Mouse (Mus musculus) lung, embryonic 14.5 days (tissue): ENCODE results near the gene Fanca. TPM values are rescaled to one million over a fixed set of nuclear protein-coding genes. Genes with fewer than 3 reads are reported as not detected.
A peak's percentile ranks its signal among the peaks of the same experiment; 100 is the strongest.
"Not testable (repeated sequence)": the region's sequence is repeated elsewhere in the genome, so short reads cannot be mapped to it uniquely, and the experiment has no call there.

Experiments
- ATAC-seq: fragments of 200-750 bp; cut with Nextera tagmentation; 2 replicates; pipeline ENCODE4 v1.8.0; 2017; ENCODE audit warnings: mild to moderate bottlenecking, moderate TSS enrichment, moderate library complexity; ENCODE audit not compliant: insufficient read depth
- DNase-seq: peaks from one replicate; pipeline ENCODE4 v3.0.0-alpha.2; 2015
- H3K27ac ChIP-seq: fragments of 300-500 bp; sonication (generic); 2 replicates; pipeline ENCODE4 v1.5.1; 2014; ENCODE audit warnings: low read depth, mild to moderate bottlenecking, moderate library complexity
- H3K27me3 ChIP-seq: fragments of 300-500 bp; sonication (generic); 2 replicates; pipeline ENCODE4 v1.6.1; 2014; ENCODE audit warnings: low read length, control low read depth; ENCODE audit not compliant: insufficient read depth
- H3K36me3 ChIP-seq: fragments of 300-500 bp; sonication (generic); 2 replicates; pipeline ENCODE4 v1.6.1; 2014; ENCODE audit warnings: control low read depth; ENCODE audit not compliant: insufficient read depth
- H3K4me1 ChIP-seq: fragments of 300-500 bp; sonication (generic); 2 replicates; pipeline ENCODE4 v1.6.1; 2014; ENCODE audit warnings: antibody characterized with exemption, control low read depth; ENCODE audit not compliant: insufficient read depth
- H3K4me2 ChIP-seq: fragments of 300-500 bp; sonication (generic); 2 replicates; pipeline ENCODE4 v1.6.1; 2014; ENCODE audit warnings: mild to moderate bottlenecking
- H3K4me3 ChIP-seq: fragments of 300-500 bp; sonication (generic); 2 replicates; pipeline ENCODE4 v1.5.1; 2014; ENCODE audit warnings: low read depth, low read length
- H3K9ac ChIP-seq: fragments of 300-500 bp; sonication (generic); 2 replicates; pipeline ENCODE4 v1.6.1; 2014
- H3K9me3 ChIP-seq: fragments of 300-500 bp; sonication (generic); 2 replicates; pipeline ENCODE4 v1.6.1; 2016; ENCODE audit warnings: low read depth, low read length, control low read depth
- CTCF ChIP-seq: IDR thresholded peaks from 2 replicates; pipeline ENCODE4 v1.5.1; 2016; ENCODE audit warnings: antibody characterized with exemption, low read depth
- WGBS: fragments of 180-500 bp; shearing (Covaris S2); extraction: QIAGEN DNeasy Blood & Tissue Kit; methylation state at CpG from one replicate; pipeline ENCODE4 v1.1.7; 2014; 5-methylcytosine and 5-hydroxymethylcytosine counted together
- polyA plus RNA-seq: library from polyadenylated mRNA; unstranded; fragments of >200 nt; fragmentation: Nextera tagmentation; extraction: Ambion mirVana; gene quantifications from 2 replicates; pipeline ENCODE4 v1.2.1, GENCODE M21; 2014

Gene Fanca
- polyA plus RNA-seq, 1 experiment from 2014 or later = 41.6 TPM

DNA sequence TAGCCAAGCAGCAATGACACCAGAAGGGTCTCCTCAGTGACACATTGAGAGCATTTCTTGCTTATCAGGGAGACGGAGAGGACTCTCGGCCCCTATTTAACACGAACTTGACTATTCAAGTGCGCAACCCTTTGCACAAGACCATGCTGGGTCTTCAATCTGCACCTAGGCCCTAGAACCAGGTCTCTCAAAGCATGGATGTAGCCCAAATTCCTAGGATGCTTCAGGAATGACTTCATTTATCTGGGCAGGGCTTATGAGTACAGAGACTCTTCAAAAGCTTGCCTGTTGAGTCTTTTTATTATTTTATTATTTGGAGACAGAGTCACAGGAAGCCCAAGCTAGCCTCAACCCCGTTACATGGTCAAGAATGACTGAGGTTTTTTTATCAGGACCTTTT is 33.9 kb downstream of the Fanca start:
- 70% methylated on average over 5 of the region's 5 CpGs for WGBS
- DNase-seq = peak; percentile 13

DNA sequence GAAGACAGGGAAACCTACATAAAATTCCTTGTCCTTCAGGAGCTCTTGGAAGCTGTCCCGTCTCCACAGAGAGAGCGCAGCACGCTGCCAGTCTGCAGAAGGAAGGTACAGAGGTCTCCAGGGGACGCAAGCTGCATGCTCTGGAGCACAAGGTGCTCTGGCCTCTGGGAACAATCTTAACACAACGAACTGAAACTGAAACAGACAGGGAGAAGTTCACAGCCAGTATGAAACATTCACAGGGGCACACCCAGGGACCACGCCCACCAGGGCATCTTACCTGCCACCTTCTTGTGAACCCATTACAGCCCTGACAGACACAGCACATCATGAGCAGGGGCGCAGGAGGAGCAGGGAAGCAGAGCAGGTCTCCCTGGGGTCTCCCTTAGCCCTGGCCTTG is 34.4 kb downstream of the Fanca start:
- no peaks in the 10 kb centered on the region for H3K4me1 ChIP-seq
- TF ChIP-seq CTCF = no peak
- no peak overlapping the region for H3K27ac ChIP-seq
- H3K4me2 ChIP-seq = no peak overlapping the region
- DNase-seq = no peak
- H3K36me3 ChIP-seq = peaks cover 60% of the 10 kb centered on the region
- no peak overlapping the region for H3K4me3 ChIP-seq
- ATAC-seq = no peak
- H3K9me3 ChIP-seq = no peaks in the 10 kb centered on the region
- no peaks in the 10 kb centered on the region for H3K27me3 ChIP-seq
- H3K9ac ChIP-seq = no peak overlapping the region
- WGBS = 77% methylated on average over 7 of the region's 7 CpGs

More for the DNA sequence above, 33.9 kb downstream of the Fanca start:
- H3K4me1 ChIP-seq = no peaks in the 10 kb centered on the region
- no peak for ATAC-seq
- no peak overlapping the region for H3K4me2 ChIP-seq
- no peaks in the 10 kb centered on the region for H3K27me3 ChIP-seq
- no peaks in the 10 kb centered on the region for H3K9me3 ChIP-seq
- no peak overlapping the region for H3K9ac ChIP-seq
- no peak overlapping the region for H3K4me3 ChIP-seq
- TF ChIP-seq CTCF = no peak
- H3K36me3 ChIP-seq = peaks cover 61% of the 10 kb centered on the region
- H3K27ac ChIP-seq = no peak overlapping the region

DNA sequence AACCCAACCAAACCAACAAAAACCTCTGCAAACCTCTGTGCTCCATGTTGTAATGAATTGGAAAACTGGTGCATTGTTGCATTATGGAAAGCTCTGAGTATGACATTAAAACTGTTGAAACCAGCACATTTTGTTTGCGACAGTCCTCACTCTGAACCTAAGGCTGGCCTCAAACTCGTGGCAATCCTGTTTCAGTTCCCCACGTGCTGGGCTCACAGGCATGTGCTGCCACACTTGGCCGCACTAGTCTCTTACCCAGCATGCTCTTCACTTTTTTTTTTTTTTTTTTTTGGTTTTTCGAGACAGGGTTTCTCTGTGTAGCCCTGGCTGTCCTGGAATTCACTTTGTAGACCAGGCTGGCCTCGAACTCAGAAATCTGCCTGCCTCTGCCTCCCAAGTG is 35.4 kb downstream of the Fanca start:
- not testable (repeated sequence) for DNase-seq, H3K9me3 ChIP-seq, H3K9ac ChIP-seq, H3K27ac ChIP-seq, ATAC-seq, H3K4me3 ChIP-seq, H3K27me3 ChIP-seq, H3K4me2 ChIP-seq, H3K4me1 ChIP-seq
- 93% methylated on average over 5 of the region's 6 CpGs for WGBS
- peaks cover 58% of the 10 kb centered on the region for H3K36me3 ChIP-seq

DNA sequence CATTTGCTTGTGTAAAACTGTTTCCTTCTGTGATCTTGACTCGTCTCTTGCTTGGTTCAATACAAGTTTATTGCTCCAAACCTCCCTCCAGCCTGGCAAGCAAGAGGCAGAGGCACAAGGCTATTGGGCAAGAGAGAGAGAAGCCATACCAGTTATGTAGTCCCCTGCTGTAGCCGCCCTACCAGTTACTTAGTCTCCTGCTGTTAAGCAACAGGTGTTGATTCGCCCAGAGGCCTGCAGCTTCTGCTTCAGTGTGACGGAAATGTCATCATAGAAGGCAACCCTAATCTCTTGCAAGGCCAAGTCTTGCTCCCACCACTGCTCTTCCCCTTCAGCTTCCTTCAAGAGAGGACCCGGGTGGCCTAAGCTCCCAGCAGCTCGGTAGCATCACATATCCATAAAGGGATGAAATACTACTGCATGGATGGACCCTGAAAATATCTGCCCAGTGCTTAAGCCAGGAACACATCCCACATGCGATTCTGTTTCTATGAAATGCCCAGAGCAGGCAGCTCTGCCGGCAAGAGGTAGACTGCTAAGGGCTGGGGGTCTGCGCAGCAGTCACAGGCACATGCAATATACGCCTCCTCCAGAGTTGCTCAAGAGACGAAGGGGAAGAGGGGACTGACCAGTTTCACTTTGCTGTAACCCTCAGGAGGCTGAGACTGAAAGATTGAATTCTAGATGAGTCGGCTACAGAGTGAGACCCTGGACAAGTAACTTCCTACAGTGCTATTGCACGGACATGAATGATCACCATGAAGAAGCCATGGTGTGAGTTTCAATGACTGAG is 37.9 kb downstream of the Fanca start:
- Histone ChIP-seq H3K27me3 (no peaks in the 10 kb centered on the region), H3K4me1 (no peaks in the 10 kb centered on the region), H3K4me2 (no peak overlapping the region), H3K9me3 (no peaks in the 10 kb centered on the region), H3K27ac (no peak overlapping the region), H3K4me3 (no peak overlapping the region), H3K36me3 (peaks cover 49% of the 10 kb centered on the region), H3K9ac (no peak overlapping the region)
- 86% methylated on average over 13 of the region's 13 CpGs for WGBS
- ATAC-seq (no peak), DNase-seq (no peak)
- TF ChIP-seq CTCF = no peak

DNA sequence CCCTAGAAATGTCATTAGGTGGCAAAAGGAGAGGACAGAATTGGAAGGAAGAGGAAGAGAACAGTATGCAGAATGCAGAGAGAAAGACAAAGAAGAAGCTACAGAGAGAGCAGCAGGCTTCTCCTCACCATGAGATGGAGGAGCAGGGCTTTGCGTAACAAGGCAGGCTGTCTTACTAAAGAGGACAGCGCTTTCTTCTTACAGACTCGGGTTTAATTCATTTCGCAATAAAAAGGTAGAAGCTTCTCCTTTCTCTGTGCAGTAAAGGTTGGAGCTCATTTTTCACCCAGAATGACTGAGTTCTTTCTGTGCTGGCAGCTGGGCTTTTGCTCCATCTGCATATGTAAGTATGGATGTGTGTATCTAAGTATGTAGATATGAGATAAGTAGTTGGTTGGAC is 38.5 kb downstream of the Fanca start:
- Histone ChIP-seq H3K27ac (no peak overlapping the region), H3K36me3 (peaks cover 52% of the 10 kb centered on the region), H3K4me2 (no peak overlapping the region), H3K4me3 (no peak overlapping the region), H3K9me3 (no peaks in the 10 kb centered on the region), H3K4me1 (no peaks in the 10 kb centered on the region), H3K27me3 (no peaks in the 10 kb centered on the region), H3K9ac (no peak overlapping the region)
- 91% methylated on average over 4 of the region's 4 CpGs for WGBS
- DNase-seq (no peak), ATAC-seq (no peak)
- TF ChIP-seq CTCF = no peak

DNA sequence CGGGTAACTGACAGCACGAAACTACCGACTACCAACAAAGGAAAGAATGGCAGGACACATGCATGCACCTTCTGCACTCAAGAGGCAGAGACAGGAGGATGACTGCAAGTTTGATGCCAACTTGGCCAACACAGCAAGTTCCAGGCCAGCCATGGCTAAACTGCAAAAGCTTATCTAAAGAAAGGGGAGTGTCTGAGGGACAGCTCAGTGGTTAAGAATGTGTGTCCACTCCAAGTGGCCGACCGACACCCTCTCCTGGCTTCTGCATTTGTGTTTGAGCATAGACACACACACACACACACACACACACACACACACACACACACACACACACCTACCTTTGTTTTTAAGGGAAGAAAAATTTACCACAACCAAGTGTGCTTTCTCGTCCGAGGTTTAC is 39.9 kb downstream of the Fanca start:
- Histone ChIP-seq H3K9me3 (no peaks in the 10 kb centered on the region), H3K4me1 (no peaks in the 10 kb centered on the region), H3K36me3 (peaks cover 59% of the 10 kb centered on the region), H3K27ac (no peak overlapping the region), H3K4me2 (no peak overlapping the region), H3K27me3 (no peaks in the 10 kb centered on the region), H3K4me3 (no peak overlapping the region), H3K9ac (no peak overlapping the region)
- WGBS = 68% methylated on average over 7 of the region's 7 CpGs
- no peak for DNase-seq
- TF ChIP-seq CTCF = no peak
- no peak for ATAC-seq

DNA sequence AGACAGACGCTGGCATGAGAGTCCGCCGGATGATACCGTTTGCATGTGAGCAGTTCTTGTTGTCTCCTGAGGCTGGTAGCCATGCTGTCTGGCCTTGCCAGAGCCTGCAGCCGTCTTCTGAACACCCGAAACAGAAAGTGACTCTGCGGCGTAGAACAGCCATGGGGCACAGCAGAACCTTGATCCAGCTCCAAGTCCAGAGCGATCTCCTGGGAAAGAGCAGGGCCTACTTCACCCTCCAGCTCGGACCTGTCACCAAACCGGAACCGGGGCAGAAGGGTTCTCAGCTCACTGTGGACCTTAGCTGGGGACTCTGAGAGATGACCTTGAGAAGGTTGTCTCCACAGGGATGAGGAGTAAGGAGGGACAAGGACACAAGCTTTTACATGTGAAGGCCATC is 43.3 kb downstream of the Fanca start:
- Histone ChIP-seq H3K9ac (no peak overlapping the region), H3K36me3 (peaks cover 43% of the 10 kb centered on the region), H3K9me3 (no peaks in the 10 kb centered on the region), H3K27ac (no peak overlapping the region), H3K4me1 (no peaks in the 10 kb centered on the region), H3K4me3 (no peak overlapping the region), H3K27me3 (no peaks in the 10 kb centered on the region), H3K4me2 (no peak overlapping the region)
- TF ChIP-seq CTCF = no peak
- DNase-seq (no peak), ATAC-seq (no peak)
- 92% methylated on average over 12 of the region's 12 CpGs for WGBS
